Mouse (Mus musculus): ENCODE data around the gene Mapkbp1.
A peak's percentile ranks its signal among the peaks of the same experiment; 100 is the strongest.

The Mapkbp1 gene

GRCm38 (mm10) chr2:119972537-119972879, at the start of gene Mapkbp1:
Gene Mapkbp1 (plus strand): TSS chr2:119972699.
- DNase-seq (ENCODE audit: low spot score in 2 of 2), result no peak

GRCm38 (mm10) chr2:119970571-119970970, 1.9 kb upstream of the Mapkbp1 start:
- peak in 1 of 2 experiments; percentile 36 for DNase-seq (ENCODE audit: low spot score in 2 of 2)

- no peak for DNase-seq (ENCODE audit: low spot score in 2 of 2)
Observed at GRCm38 (mm10) chr2:119971316-119971715, 1.2 kb upstream of the Mapkbp1 start.

- peak; percentile 96 to 97 for DNase-seq (ENCODE audit: low spot score in 2 of 2)
Observed at GRCm38 (mm10) chr2:119971837-119972536, 512 bp upstream of the Mapkbp1 start.

- DNase-seq (ENCODE audit: low spot score in 2 of 2), result peak in 1 of 2 experiments; percentile 24
Observed at GRCm38 (mm10) chr2:119980343-119980986, 8.0 kb downstream of the Mapkbp1 start.

- no peak for DNase-seq (ENCODE audit: low spot score in 2 of 2)
Observed at GRCm38 (mm10) chr2:119981631-119982030, 9.1 kb downstream of the Mapkbp1 start.

- DNase-seq (ENCODE audit: low spot score in 2 of 2), result no peak
Observed at GRCm38 (mm10) chr2:119985871-119986270, 13.4 kb downstream of the Mapkbp1 start.

- no peak for DNase-seq (ENCODE audit: low spot score in 2 of 2)
Observed at GRCm38 (mm10) chr2:119986369-119986768, 13.9 kb downstream of the Mapkbp1 start.

- DNase-seq (ENCODE audit: low spot score in 2 of 2), result no peak
Observed at GRCm38 (mm10) chr2:119987441-119987840, 14.9 kb downstream of the Mapkbp1 start.

- no peak for DNase-seq (ENCODE audit: low spot score in 2 of 2)
Observed at GRCm38 (mm10) chr2:119988952-119989351, 16.5 kb downstream of the Mapkbp1 start.

GRCm38 (mm10) chr2:119990881-119991280, 18.4 kb downstream of the Mapkbp1 start:
- DNase-seq (ENCODE audit: low spot score in 2 of 2), result no peak

GRCm38 (mm10) chr2:119992349-119992748, 19.9 kb downstream of the Mapkbp1 start:
- no peak for DNase-seq (ENCODE audit: low spot score in 2 of 2)

GRCm38 (mm10) chr2:119993515-119993914, 21.0 kb downstream of the Mapkbp1 start:
- DNase-seq (ENCODE audit: low spot score in 2 of 2), result no peak

- no peak for DNase-seq (ENCODE audit: low spot score in 2 of 2)
Observed at GRCm38 (mm10) chr2:119994839-119995238, 22.3 kb downstream of the Mapkbp1 start.

- DNase-seq (ENCODE audit: low spot score in 2 of 2), result peak in 1 of 2 experiments; percentile 19
Observed at GRCm38 (mm10) chr2:119995391-119996281, 23.1 kb downstream of the Mapkbp1 start.

GRCm38 (mm10) chr2:119997354-119997753, 24.9 kb downstream of the Mapkbp1 start:
- DNase-seq (ENCODE audit: low spot score in 2 of 2), result no peak

GRCm38 (mm10) chr2:119999731-120000130, 27.2 kb downstream of the Mapkbp1 start:
- no peak for DNase-seq (ENCODE audit: low spot score in 2 of 2)

- no peak for DNase-seq (ENCODE audit: low spot score in 2 of 2)
Observed at GRCm38 (mm10) chr2:120000882-120001584, 28.5 kb downstream of the Mapkbp1 start.

GRCm38 (mm10) chr2:120001956-120002355, 29.5 kb downstream of the Mapkbp1 start:
- no peak for DNase-seq (ENCODE audit: low spot score in 2 of 2)

GRCm38 (mm10) chr2:120003970-120004369, 31.5 kb downstream of the Mapkbp1 start:
- no peak for DNase-seq (ENCODE audit: low spot score in 2 of 2)

- DNase-seq (ENCODE audit: low spot score in 2 of 2), result no peak
Observed at GRCm38 (mm10) chr2:120006696-120007095, 34.2 kb downstream of the Mapkbp1 start.

Data from frontal cortex, postnatal 36 days (tissue).